Mouse (Mus musculus): ENCODE data around the gene Ppfibp1. TPM values are rescaled to one million over a fixed set of nuclear protein-coding genes. Genes with fewer than 3 reads are reported as not detected.
A peak's percentile ranks its signal among the peaks of the same experiment; 100 is the strongest.

The Ppfibp1 gene
- polyA plus RNA-seq, 1 experiment from 2014 or later, result 12.7 TPM

DNA sequence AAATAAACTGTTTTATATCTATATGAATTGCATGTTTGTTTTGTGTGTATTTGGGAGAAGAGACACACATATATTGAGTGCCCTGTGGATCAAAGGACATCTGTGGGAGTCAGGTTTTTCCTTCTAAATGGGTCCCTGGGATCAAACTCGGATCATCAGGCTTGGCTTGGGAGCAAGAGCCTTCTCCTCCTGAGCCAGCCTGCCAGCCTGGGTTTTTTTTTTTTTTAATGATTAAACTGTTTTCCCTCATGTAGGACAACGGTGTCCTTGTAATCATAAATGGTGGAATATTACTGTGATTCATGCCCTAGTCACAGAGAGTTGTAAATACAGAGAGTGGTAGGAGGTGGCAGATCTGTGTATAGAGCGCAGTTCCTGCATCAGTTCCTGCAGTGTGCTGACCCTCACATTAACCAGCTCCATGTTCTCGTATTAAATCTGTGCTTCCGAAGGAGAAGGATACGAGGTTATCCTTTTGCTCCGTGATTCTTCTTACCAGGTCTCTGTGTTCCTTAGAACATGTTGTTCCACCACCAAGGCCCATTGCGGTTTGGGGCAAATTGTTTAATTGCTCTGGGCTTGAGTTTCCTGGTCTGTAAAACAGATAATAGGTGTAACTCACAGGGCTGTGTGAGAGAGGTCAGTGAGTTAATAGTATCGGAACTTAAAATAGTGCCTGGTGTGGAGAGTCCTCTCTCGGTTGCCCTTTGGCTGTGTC lies 176.1 kb downstream of the Ppfibp1 start:
- Histone ChIP-seq H3K4me3 (no peak overlapping the region), H3K9ac (no peak overlapping the region), H3K4me2 (no peak overlapping the region), H3K4me1 (peaks cover 16% of the 10 kb centered on the region), H3K27ac (no peak overlapping the region), H3K36me3 (ENCODE audit: poor library complexity, severe bottlenecking) (peaks cover 60% of the 10 kb centered on the region), H3K9me3 (replicated peaks) (no peaks in the 10 kb centered on the region), H3K27me3 (no peaks in the 10 kb centered on the region)
- WGBS, result 94% methylated on average over 10 of the region's 10 CpGs
- ATAC-seq, result no peak

DNA sequence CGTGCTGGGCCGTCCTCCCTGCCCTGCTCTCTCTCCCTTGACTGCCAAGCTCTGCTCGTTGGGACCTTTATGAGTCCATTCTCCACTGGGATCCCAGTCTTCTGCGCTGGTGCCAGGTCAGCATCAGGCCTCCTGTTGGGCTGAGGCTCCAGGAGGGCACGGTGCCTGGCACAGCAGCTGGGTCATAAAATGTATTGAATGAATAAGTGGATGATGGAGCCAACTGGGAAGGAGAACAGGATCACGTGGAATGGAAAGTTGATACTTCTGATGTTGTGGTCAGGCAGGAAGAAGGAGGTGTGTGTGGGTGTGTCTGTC lies 176.6 kb downstream of the Ppfibp1 start:
- no peak overlapping the region for H3K9ac ChIP-seq
- H3K4me2 ChIP-seq, result no peak overlapping the region
- no peaks in the 10 kb centered on the region for H3K9me3 ChIP-seq (replicated peaks)
- 98% methylated on average over 6 of the region's 6 CpGs for WGBS
- no peak for ATAC-seq
- H3K36me3 ChIP-seq (ENCODE audit: poor library complexity, severe bottlenecking), result peaks cover 61% of the 10 kb centered on the region
- H3K4me1 ChIP-seq, result peaks cover 16% of the 10 kb centered on the region
- H3K4me3 ChIP-seq, result no peak overlapping the region
- H3K27ac ChIP-seq, result no peak overlapping the region
- H3K27me3 ChIP-seq, result no peaks in the 10 kb centered on the region

DNA sequence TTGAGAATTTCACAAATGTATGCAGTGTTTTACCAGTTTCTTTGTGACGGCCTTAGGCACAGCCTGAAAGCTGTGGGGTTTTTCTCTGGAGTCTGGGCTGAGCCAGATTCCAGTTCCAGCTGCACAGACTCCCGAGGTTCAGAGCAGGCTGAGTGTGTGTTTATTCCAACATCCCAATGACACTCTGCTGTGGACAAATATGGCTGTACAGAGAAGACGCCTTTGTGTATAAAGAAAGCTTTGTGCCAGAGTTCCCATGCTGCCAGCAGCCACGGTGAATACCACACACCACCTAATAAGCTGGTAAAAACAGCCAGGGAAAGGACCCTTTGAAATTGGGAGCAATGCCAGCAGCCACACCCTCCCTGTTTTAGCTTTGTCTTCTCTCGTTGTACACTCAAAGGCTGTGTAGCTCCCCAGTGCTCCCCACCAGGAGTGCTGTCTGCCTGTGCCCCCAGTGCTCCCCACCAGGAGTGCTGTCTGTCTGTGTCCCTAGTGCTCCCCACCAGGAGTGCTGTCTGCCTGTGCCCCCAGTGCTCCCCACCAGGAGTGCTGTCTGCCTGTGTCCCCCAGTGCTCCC lies 187.6 kb downstream of the Ppfibp1 start:
- peak; percentile 84 for ATAC-seq
- H3K27ac ChIP-seq, result peak overlapping the region; percentile 41
- 32% methylated on average over 5 of the region's 5 CpGs for WGBS
- no peaks in the 10 kb centered on the region for H3K9me3 ChIP-seq (replicated peaks)
- H3K27me3 ChIP-seq, result no peaks in the 10 kb centered on the region
- no peak overlapping the region for H3K9ac ChIP-seq
- H3K4me2 ChIP-seq, result no peak overlapping the region
- H3K36me3 ChIP-seq (ENCODE audit: poor library complexity, severe bottlenecking), result peaks cover 24% of the 10 kb centered on the region
- H3K4me1 ChIP-seq, result peaks cover 7% of the 10 kb centered on the region
- H3K4me3 ChIP-seq, result no peak overlapping the region

- peaks cover 15% of the 10 kb centered on the region for H3K36me3 ChIP-seq (ENCODE audit: poor library complexity, severe bottlenecking)
- H3K27me3 ChIP-seq, result no peaks in the 10 kb centered on the region
- H3K9me3 ChIP-seq (replicated peaks), result no peaks in the 10 kb centered on the region
- WGBS, result 74% methylated on average over 8 of the region's 8 CpGs
- H3K4me2 ChIP-seq, result no peak overlapping the region
- H3K27ac ChIP-seq, result no peak overlapping the region
- peak; percentile 60 for ATAC-seq
- H3K4me1 ChIP-seq, result peaks cover 7% of the 10 kb centered on the region
- H3K4me3 ChIP-seq, result no peak overlapping the region
- no peak overlapping the region for H3K9ac ChIP-seq
Observed at GRCm38 (mm10) chr6:147076878-147077277, 188.6 kb downstream of the Ppfibp1 start.

DNA sequence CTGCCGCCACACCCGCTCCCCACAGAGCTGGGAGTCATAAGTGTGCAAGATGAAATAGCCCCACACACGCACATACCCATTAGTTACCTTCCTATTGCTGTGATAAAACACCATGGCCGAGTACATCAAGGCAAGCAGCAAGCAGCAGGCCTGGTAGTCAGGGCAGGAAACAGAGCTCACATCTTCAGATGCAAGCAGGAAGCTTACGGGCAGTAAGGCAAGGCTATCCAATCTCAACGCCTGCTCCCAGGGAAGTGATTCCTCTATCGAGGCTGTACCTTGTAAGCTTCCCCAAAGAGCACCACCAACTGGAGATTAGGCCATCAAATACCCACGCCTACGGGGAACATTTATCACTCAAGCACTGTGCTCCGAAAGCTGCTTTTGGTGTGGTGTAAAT lies 191.6 kb downstream of the Ppfibp1 start:
- no peak for ATAC-seq
- Histone ChIP-seq H3K27me3 (no peaks in the 10 kb centered on the region), H3K9me3 (replicated peaks) (no peaks in the 10 kb centered on the region), H3K27ac (no peak overlapping the region), H3K4me2 (no peak overlapping the region), H3K4me1 (peaks cover 7% of the 10 kb centered on the region), H3K4me3 (no peak overlapping the region), H3K36me3 (ENCODE audit: poor library complexity, severe bottlenecking) (no peaks in the 10 kb centered on the region), H3K9ac (no peak overlapping the region)
- WGBS, result 92% methylated on average over 10 of the region's 10 CpGs

Other genes starting within 250 kb of the Ppfibp1 start
- 134 and 136 TPM in 2 replicates for gene Med21, start 245.9 kb upstream of the Ppfibp1 start, polyA plus RNA-seq (2015; fragmentation: Nextera tagmentation; extraction: Ambion mirVana)
- gene Tm7sf3, start 245.7 kb upstream of the Ppfibp1 start, polyA plus RNA-seq (2015; fragmentation: Nextera tagmentation; extraction: Ambion mirVana), result 21.7 and 27.1 TPM in 2 replicates
- 14.7 and 15.3 TPM in 2 replicates for gene Stk38l, start 163.5 kb upstream of the Ppfibp1 start, polyA plus RNA-seq (2015; fragmentation: Nextera tagmentation; extraction: Ambion mirVana)
- gene Arntl2, start 92.4 kb upstream of the Ppfibp1 start, polyA plus RNA-seq (2015; fragmentation: Nextera tagmentation; extraction: Ambion mirVana), result 1.1 and 2.2 TPM in 2 replicates
- not detected in 2 replicates for gene Smco2, start 38.4 kb upstream of the Ppfibp1 start, polyA plus RNA-seq (2015; fragmentation: Nextera tagmentation; extraction: Ambion mirVana)
- gene 1700034J05Rik, start 65.9 kb downstream of the Ppfibp1 start, polyA plus RNA-seq (2015; fragmentation: Nextera tagmentation; extraction: Ambion mirVana), result 0.05 and 0.08 TPM in 2 replicates
- 0.62 and 0.97 TPM in 2 replicates for gene Rep15, start 144.1 kb downstream of the Ppfibp1 start, polyA plus RNA-seq (2015; fragmentation: Nextera tagmentation; extraction: Ambion mirVana)
- 99.0 and 112 TPM in 2 replicates for gene Mrps35, start 154.3 kb downstream of the Ppfibp1 start, polyA plus RNA-seq (2015; fragmentation: Nextera tagmentation; extraction: Ambion mirVana)
- 0.49 and 0.58 TPM in 2 replicates for gene Mansc4, start 198.5 kb downstream of the Ppfibp1 start, polyA plus RNA-seq (2015; fragmentation: Nextera tagmentation; extraction: Ambion mirVana)
- gene Klhl42, start 202.9 kb downstream of the Ppfibp1 start, polyA plus RNA-seq (2015; fragmentation: Nextera tagmentation; extraction: Ambion mirVana), result 3.9 and 4.0 TPM in 2 replicates

Data from forebrain, embryonic 13.5 days (tissue).